Mouse (Mus musculus): Measurements from ENCODE around the gene Gm21586.
"Not testable (repeated sequence)": the region's sequence is repeated elsewhere in the genome, so short reads cannot be mapped to it uniquely, and the experiment has no call there.

The Gm21586 gene

DNA sequence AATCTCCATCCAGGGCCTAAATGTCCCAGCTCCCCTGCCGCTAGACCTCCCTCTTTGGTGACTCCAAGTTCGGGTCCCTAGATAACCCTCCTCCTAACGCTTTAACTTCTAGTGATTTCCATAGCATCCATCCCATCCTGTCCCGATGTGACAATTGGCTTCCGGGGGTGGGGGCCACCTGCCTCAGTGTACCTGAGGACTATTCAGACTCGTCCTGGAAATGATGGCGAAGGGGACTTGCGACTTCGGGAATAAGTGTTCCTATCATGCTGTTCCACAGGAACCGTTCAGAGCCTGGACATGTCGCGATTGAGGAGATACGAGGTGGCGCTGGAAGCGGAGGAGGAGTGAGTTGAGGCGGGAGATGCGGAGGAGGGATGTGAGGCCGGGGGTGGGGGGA lies at the start of gene Gm21586:
Gene Gm21586, plus strand, starts transcription at position 301 of the 400 bp plus-strand sequence.
- not testable (repeated sequence) for DNase-seq

DNA sequence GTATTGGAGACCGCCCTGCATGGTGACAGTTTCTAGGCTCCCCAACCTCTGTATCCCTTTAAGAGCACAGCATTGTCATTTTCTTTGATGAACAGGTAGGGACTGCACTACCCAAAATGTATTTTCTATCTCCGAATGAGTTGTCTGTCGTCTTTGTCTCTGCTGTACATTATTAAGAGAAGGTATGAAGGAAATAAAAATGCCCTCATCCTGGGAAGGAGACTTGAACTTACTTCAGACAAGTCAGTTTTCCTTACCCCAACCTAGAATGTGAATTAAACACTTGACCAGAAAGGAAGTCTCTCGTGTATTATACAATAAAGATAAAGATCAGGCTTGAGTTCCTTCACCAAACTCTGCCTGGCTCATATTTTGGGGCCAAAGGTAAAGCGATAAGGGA lies 27.3 kb downstream of the Gm21586 start, which contains the start of gene Gm2163:
Gene Gm2163, plus strand, starts transcription at position 301 of the 400 bp plus-strand sequence.
- DNase-seq, result not testable (repeated sequence)

All from retina, postnatal 1 day (tissue).